Mouse (Mus musculus) myocyte (in vitro differentiated cells): Measurements from ENCODE around the gene Arhgef25.

Experiments
- E2F4 ChIP-seq: IDR thresholded peaks from one replicate; pipeline ENCODE4 v1.6.1; 2011; ENCODE audit warnings: mild to moderate bottlenecking, control low read depth, moderate library complexity; ENCODE audit not compliant: insufficient read depth
- MAX ChIP-seq: IDR thresholded peaks from one replicate; pipeline ENCODE4 v1.6.1; 2011; ENCODE audit warnings: low read depth, mild to moderate bottlenecking, control low read depth
- MYOD1 ChIP-seq, 3 experiments: IDR thresholded peaks; one replicate each; pipeline ENCODE4 v1.6.1; 2011; ENCODE audit warnings: control low read depth in 2 of 3, low read depth in 2 of 3, mild to moderate bottlenecking in 2 of 3, moderate library complexity in 1 of 3; ENCODE audit not compliant: insufficient read length in 2 of 3, control insufficient read depth in 1 of 3
- POLR2A ChIP-seq: IDR thresholded peaks from one replicate; pipeline ENCODE4 v1.6.1; 2011; ENCODE audit warnings: low read depth, mild to moderate bottlenecking, control low read depth, moderate library complexity; ENCODE audit not compliant: insufficient read length
- POLR2AphosphoS2 ChIP-seq: IDR thresholded peaks from one replicate; pipeline ENCODE4 v1.6.1; 2011; ENCODE audit warnings: low read depth, control low read depth; ENCODE audit not compliant: insufficient read length
- REST ChIP-seq: IDR thresholded peaks from one replicate; pipeline ENCODE4 v1.6.1; 2011; ENCODE audit warnings: mild to moderate bottlenecking, control low read depth, moderate library complexity; ENCODE audit not compliant: insufficient read depth, insufficient read length
- TCF12 ChIP-seq: IDR thresholded peaks from one replicate; pipeline ENCODE4 v1.6.1; 2011; ENCODE audit warnings: mild to moderate bottlenecking, control low read depth; ENCODE audit not compliant: poor library complexity, insufficient read depth, severe bottlenecking
- USF1 ChIP-seq: IDR thresholded peaks from one replicate; pipeline ENCODE4 v1.6.1; 2011; ENCODE audit warnings: low read depth, mild to moderate bottlenecking, control low read depth, moderate library complexity

GRCm38 (mm10) chr10:127226318-127226895 lies 36.5 kb upstream of the Arhgef25 start:
- TF ChIP-seq TCF12 (no peak), MAX (no peak), POLR2A (no peak), USF1 (no peak), POLR2AphosphoS2 (no peak), E2F4 (no peak), REST (no peak), MYOD1 (IDR thresholded peaks at IDR 0.05; ENCODE audit: control insufficient read depth in 1 of 3, insufficient read length in 2 of 3, low read depth in 2 of 3) (peak in 2 of 3 experiments; percentile 40 to 46)
